Mouse (Mus musculus) monocyte, adult 5-6 weeks (primary cell): ENCODE results near the gene Gsg1l. TPM values are rescaled to one million over a fixed set of nuclear protein-coding genes. Genes with fewer than 3 reads are reported as not detected.

Source experiments
- ATAC-seq: fragments of 153-309, 156-312 bp; replicated peaks from 2 replicates; pipeline ENCODE4 v1.8.0; 2017; ENCODE audit warnings: mild to moderate bottlenecking; ENCODE audit not compliant: low TSS enrichment, insufficient number of reproducible peaks, severe bottlenecking, poor library complexity, low FRiP score
- total RNA-seq: library from RNA; stranded (forward); fragments of 200-1000, 200-491, 200-594 nt; gene quantifications from 3 replicates; pipeline ENCODE4 v1.2.3, GENCODE M21; 2017

Gene Gsg1l
- total RNA-seq, 1 experiment from 2014 or later, result not detected

DNA sequence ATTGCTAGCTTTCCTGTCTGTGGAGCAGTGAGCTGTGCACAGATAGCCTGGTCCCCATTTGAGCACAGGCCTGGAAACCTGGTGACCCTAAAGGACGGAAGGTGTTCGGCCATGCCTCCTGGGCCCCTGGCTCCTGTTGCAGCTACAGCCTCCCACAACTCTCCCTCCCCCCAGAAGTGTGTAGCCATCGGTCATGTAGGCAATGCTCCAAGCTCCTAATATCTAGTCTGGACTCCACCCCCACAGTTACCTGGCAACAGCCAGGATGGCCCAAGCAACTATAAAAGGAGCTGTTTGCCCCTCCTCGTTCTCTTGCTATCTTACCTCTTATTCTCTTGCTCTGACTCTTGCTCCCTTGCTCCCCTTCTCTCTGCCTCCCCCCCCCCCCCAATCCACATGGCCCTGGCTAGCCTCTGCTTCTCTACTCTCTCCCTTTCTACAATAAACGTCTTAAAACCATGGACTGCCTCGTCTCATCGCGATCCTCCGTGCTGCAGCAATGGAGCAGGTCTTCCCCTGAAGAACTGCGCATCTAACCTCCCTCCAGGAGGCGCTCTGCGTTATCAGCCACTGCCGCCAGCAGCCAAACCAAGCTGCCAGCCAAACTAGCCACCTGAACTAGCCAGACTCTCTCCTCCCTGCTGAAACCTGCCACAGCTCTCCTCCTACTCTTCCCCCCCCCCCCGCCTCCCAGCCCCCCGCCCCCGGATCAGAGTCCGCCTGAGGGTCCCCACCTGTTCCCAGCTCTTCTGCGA lies 122.7 kb downstream of the Gsg1l start:
- ATAC-seq, result no peak

DNA sequence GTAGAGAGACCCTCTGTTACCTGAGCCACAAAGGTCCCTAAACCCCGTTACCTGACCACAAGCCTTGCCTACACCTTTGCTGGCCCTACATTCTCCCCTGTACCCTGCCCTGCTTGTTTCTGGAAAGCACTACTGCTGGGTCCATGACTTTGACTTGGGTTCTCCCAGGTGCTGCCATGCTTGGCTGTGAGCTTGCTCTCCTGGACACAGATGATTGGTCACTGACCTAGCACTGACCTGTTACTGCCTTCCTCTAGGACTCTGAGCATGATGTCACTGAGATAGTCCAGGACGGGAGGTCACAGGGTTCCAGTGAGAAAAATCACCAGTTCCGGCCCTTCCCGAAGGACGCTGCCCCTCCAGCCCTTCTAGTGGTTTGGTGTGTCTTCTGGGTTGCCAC lies 123.4 kb downstream of the Gsg1l start:
- ATAC-seq, result no peak

DNA sequence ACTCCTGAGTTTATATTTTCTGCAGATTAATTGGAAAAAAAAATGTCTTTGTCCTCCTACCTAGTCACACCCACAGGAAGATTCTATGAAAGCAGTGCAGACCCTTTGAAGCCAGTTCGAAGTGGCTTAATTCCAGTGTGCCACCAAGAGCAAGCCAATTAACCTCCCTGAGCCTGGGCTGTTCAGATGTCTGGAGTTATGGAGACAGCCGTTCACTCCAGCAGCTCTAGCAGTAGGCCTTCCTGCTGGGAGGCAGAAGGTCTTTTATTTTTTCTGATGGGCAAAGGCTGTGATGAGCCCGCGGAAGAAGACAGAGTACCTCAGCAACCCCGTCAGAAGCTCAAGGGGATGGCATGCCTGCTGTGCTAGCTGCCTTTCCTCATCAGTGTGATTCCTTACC lies 127.2 kb downstream of the Gsg1l start:
- no peak for ATAC-seq

DNA sequence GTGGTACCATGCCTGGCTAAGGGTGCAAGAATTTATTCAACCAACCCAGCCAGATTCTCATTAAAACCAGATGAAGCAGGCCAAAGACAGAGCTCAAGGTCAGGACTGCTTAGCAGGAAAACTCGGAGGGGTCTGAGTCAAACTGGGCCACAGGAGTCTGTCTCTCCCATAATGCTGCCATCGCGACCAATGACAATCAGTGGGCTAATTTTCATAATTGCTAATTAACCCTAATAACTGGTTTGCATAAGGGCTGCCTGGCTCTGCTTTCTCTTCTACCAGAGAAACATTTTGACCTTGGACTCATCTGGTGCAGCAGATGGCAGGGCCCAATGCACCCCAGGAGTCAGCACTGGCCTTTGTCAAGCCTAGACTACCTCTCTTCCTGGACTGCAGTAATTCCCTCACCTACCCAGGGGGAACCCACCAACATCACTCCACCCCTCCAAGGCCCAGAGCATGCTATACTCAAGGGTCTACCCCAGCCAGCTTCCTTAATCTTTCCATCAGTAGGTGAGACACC lies 127.8 kb downstream of the Gsg1l start:
- no peak for ATAC-seq

DNA sequence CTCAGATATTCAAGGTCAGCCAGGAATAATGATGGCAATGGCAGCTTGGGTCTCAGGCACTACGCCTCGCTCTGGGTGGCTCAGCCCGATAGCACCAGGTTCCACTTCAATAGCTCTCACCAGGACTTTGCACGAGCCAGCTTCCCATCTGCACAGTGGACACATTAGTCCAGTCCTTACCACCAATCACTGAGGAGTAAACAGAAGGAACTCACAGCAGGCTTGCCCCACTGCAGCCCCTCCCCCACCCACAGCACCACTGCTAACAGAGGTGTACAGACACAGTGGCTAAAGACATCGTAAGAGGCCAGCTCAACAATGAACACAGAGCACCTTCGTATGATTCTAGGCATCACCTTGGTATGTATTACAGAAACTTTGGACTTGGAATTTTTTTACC lies 128.4 kb downstream of the Gsg1l start:
- ATAC-seq, result no peak

DNA sequence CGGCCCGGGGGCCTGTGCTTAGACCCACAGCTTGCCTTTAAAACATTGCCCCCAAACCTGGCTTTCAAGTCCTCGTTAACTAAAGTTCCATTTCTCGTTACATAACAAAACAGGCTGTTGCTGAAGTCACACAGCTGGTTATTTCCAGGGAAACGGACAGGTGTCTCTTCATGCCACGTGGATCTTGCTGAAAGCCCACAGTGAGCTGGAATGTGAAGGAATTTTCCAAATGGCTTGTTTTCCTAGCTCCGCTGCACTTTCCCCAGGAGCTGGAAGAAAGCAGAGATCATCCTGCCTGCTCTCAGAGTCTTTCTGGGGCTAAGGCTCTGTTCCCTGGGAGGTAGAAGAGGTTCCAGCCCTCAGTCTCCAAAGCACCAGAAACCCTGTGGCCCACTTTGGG lies 130.3 kb downstream of the Gsg1l start:
- ATAC-seq, result no peak

DNA sequence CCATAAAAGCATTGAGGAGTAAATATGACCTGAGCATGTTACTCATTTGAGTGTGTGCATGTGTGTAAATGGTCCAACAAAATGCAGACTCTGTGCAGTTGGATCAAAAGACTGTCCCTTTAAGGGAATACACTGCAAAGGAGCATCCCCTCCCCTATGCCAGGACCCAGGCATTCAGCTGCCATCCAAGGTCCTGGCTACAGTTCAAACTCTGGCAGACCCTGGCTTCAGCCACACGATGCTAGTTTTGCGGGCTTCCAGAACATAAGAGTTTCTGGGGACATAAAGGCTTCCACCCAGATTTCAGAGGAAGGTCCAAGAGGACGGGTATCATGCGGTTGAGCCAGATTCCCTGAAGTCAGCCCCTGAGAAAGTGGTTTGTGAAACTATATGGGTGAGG lies 133.2 kb downstream of the Gsg1l start:
- ATAC-seq, result no peak

DNA sequence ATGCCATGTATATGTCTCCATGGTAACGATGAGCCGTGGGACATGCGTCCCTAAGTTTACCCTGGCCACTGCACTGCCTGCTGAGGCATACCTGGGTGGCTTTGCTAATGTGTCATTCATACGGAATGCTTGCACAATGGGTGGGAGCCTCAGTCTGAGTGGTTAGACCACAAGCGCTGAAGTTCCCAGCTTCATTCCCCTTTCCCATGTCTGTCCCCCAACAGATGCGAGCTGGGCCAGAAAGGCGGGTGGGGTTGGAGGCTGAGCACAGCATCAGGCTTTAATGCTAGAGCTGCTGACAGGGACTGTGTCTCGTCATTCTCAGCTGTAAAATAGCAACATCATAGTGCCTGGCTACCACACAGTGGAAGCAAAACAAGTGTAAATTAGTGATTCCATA lies 136.3 kb downstream of the Gsg1l start:
- no peak for ATAC-seq

DNA sequence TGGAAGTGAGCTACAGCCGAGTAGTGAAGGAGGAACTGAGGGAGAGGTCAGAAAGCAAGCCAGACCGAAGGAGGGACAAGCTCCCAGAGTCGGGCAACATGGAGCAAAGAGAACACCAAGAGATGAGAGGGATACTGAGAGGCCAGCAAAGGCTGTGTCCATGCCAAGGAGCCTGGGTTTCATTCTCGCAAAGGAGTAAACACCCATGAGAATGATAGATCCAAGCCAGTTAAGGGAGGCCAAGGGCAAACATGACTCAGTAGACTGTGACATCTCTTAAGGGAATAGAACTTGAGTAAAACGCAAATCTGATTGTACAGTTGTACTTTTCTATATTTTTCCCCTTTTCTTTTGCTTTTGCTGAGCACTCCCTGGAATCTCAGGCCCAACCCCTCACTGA lies 137.6 kb downstream of the Gsg1l start:
- ATAC-seq, result no peak

DNA sequence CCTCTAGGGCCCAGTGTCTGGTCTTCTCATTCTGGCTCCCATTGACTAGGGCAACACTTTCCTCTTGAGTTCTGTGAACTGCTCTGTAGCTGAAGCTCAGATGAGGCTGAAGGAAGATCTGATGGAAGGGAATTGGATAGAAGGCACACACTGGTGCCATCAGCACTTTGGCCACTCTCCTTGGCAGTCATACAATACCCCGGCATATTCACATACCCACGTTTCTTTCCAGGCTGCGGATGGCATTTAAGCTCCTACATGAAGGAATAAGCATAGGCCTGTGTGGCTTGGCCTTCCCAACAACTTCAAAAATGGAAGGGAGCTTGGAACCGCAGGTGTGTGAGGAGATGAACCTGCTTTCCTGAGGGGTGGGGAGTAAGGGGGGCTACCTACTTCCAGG lies 138.7 kb downstream of the Gsg1l start:
- no peak for ATAC-seq

DNA sequence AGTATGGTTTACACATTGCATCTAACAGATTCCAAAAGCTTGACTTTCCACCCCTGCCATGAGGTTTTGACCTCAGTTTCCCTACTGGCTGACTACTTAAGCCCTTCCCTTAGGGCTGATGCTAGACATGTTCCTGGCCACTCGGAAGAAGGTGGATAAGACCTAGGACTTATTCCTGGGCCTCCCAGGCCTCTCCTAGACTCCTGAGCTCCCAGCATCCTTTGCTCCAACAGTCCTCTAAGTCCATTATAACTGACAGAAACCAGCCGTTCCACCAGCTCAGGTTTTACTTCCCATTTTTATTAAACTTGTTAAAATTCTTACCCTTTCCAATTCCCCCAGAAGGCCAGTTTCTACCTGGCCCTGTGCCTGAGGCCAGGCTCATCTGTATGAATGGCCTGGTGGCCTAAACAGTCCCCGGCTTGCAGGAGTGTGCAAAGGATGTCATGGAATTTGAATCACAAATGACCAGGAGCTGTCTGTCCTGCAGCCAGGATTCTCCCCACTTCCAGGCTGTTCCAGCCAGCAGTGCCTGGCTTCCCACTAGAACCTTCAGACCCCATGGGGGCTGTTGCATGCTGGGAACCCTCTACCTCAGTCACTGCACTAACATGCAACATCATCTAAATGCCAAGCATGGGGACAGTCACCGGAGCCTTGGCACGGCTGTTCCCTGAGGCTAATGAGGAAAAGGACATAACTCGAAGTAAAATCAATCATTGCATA lies 139.7 kb downstream of the Gsg1l start:
- no peak for ATAC-seq

DNA sequence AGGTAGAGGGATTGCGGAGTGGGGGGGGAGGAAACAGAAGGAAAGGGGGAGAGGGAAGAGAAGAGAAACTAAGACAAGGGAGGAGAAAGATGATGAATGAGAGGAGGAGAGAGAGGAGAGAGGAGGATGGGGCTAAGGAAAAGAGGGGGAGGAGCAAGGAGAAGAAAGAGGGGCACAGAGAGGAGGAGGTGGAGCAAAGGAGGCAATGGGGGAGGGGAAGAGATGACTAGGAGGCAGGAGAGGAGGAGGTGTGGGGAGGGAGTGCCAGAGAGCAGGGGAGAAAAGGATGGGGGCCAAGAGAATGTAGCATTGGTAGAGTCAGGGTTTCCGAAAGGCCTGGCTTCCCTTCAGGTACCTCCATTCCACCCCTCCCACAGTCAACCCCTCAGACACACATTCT lies 147.9 kb downstream of the Gsg1l start:
- ATAC-seq, result no peak

DNA sequence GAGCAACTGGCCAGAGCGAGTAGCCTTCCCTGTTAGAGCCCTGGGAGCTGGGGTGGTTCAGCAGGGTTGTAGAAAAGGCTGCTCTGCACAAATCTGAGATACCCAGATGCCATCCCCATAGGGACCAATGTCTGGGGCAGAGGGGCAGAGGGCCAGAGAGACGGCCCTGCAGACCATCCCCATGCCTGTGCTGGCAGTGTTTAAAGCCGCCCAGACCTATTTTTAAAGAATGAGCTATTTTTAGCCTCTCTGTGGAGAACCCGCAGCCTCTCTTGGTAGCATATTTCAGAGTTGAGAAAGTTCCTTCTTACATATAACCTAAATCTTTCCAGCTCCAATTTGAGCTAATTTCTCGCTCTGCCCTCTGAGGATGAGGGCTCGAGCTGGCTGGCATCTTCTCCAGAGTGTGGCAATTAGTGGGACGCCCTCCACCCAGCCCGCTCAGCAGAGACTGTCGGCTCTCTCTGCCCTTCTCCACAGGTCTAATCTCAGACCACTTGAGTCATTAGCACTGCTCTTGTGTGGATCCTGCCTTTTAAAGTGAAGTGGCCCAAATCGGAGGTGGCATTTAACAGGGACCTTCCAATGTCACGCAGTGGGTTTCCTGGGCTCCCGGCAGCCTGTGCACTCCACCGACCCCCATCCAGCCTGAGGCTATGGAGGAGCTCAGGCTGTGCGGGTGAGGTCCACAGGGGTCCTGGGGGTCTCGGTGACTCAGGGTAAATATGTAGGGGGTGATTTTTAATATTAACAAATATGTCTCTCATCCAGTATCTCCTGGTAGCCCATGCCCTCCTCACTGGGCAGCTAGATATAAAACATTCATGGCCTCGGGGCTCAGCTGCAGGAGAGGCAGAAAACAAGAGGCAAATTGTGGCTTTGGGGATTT lies 148.6 kb downstream of the Gsg1l start:
- no peak for ATAC-seq

DNA sequence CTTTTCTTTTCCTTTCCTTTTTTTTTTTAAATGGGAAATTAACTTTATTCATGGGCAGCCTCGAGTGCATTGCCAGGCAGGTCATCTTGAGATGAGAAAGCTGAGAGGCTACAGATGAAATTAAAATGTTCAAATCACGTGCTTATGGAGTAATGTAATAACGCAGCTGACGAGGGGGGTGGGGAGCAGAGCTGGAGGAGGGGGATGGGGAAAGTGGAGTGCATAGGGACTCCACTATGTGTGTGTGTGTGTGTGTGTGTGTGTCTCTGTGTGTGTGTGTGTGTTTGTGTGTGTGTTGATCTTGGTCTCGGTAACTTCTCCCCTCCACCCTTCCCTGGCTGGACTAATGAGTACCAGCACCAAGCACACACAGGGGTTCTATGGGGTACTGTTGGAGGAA lies 150.6 kb downstream of the Gsg1l start:
- no peak for ATAC-seq

DNA sequence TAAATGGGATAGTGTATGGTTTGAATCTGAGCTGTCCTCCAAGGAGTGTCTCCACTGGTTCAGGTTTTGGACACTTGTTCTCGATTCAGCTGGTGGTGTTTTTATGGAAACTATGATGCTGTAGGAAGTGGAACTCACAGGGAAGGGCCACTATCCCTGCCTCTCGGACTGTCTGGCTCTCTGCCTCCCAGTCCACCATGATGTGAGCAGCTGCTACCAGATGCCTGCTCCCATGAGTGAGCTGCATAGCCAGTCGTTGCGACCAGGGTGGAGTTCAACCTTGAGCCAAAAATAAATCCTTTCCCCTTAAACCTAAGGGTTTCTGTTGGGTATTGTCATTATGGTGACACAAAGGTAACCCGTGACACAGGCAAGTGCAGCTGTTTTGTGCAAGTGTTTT lies 158.2 kb downstream of the Gsg1l start:
- no peak for ATAC-seq

DNA sequence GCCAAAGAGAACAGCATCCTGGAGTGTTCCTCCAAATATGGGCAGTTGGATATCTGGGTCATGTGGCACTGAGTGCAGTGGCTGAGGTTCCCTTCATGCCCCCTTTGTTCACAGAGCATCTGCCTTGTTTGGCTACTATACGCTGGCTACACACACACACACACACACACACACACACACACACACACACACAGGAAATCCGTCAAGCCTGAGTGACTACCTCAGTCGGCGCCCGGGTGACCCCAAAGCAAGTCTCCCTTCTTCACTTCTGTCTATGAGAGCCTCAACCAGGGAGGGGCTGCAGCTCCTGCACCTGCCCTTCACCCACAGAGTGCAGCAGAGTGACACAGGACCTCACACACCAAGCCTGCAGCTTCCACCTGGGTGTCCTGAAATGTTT lies 161.4 kb downstream of the Gsg1l start:
- no peak for ATAC-seq

DNA sequence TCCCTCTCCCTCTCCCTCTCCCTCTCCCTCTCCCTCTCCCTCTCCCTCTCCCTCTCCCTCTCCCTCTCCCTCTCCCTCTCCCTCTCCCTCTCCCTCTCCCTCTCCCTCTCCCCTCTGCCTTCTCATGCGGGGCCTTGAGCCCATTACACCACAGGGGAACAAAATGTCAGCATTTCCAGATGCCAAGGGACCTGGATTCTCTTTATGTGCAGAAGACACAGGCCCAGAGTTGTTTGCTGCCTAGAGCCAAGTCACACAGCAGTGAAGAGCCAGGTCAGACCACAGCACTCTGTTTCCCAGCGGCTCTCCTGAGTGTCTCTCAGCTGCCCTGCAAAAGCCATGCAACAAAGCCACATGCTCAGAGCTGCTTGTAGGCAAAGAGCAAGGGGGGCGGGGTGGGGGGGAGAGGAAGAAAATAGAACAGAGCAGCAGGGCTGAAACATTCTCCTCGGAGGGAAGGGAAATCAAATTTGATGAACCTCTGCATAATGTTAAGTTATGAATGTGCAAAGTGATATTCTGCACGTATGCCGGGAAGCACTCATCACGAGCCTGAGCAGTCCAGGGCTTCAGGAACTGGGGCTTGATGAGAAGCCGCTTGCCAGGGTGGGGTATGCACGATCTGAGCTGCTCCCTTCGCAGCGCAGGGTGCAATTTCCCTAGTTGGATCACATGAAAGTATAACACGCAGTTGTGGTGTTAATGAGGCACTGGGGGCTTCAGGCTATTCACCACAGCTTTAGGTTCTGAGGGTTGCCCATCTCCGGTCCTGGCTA lies 181.6 kb downstream of the Gsg1l start:
- no peak for ATAC-seq

DNA sequence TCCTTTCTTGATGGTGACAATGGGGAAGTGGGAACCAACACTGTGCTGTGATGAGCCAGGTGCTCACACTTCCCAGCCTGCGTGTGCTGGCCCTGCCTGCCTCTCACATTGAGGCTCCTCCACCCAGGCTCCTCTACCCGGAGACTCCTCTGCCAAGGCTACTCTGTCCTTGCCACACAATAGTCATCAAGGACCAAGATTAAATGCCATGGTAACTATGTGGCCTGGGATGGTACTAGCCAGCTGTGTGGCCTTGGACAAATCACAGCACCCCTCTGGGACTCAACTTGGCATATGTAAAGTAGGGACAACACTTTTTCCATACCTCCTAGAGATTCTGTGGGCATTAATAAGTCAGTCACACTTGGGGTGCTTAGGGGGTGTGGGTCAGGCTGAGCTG lies 182.3 kb downstream of the Gsg1l start:
- no peak for ATAC-seq

DNA sequence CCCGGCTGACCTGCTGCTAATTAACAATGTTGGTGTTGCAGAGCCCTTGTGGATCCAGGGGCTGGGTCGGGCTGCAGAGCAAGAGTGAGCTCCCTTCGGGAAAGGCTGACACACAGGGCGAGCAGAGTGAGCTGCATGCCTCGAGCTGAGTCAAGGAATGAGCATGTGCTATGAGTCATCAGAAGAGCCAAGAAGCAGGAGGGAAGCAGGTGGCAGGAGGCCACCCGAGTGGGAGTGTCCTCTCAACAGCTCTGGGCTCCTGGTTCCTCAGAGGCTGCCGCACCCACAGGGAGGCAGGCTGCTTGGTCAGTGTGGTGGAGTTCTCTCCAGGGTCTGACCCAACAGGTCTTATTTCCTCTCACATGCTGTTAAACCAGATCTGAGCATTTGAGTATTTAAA lies 183.2 kb downstream of the Gsg1l start:
- ATAC-seq, result no peak
